Mouse (Mus musculus): ENCODE data around the gene Xylb. TPM values are rescaled to one million over a fixed set of nuclear protein-coding genes. Genes with fewer than 3 reads are reported as not detected.

Xylb gene
- polyA plus RNA-seq (2012; rRNA removed), result 449 and 451 TPM in 2 replicates

DNA sequence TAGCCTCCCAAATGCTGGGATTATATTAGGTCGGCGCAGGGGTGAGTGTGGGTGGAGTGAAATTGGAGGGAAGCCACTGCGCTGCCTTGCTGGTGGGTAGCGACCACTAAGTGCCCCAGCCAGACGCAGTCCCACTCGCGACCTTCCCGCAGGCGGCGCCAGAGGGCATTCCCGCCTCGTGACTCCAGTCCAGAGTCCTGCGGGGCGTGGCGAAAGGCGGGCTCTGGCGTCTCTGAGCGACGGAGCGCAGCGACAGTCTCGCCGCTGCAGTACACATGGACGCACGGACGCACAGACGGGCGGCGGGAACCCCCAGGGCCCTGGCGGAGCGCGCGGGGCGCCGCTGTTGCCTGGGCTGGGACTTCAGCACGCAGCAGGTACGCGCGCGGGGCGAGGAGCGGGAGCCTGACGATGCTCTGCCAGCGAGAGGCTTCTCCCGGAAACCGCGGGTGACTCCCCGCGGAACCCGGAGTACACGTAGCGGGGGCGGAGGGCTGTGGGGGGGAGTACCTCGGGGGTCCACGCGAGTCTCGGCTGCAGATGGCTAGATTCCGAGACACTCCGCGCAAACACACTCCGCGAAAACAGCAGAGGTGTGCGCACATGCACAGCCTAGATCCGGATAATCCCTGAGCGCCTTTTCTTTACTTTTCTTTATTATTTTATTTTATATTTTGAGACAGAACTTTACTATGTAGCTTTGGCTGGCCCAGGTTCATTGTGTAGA, at the start of gene Xylb:
Xylb (plus strand) TSS at position 51 of the 727 bp plus-strand sequence.
- Histone ChIP-seq H3K27ac (ENCODE audit: insufficient read depth, low read depth, low read length) (peak within 1 kb of the TSS; percentile 64), H3K27me3 (replicated peaks; ENCODE audit: control insufficient read depth, insufficient read depth, low read length) (no peaks in the 10 kb centered on the region), H3K4me1 (ENCODE audit: control insufficient read depth, insufficient read depth, low read length) (no peaks in the 10 kb centered on the region; the same call in 1 of the 2 replicates), H3K36me3 (ENCODE audit: control insufficient read depth, insufficient read depth, low read length) (no peaks in the 10 kb centered on the region; the same call in 1 of the 2 replicates), H3K4me3 (ENCODE audit: insufficient read depth, low read depth, low read length) (peak within 1 kb of the TSS; percentile 69)
- WGBS, result 2% methylated on average over 65 of the region's 65 CpGs
- peak; percentile 97 for DNase-seq
- peak; percentile 79 for TF ChIP-seq CTCF (conservative IDR thresholded peaks at IDR 0.05; ENCODE audit: insufficient read depth, insufficient read length, low read depth, low read length)
- TF ChIP-seq POLR2A (IDR thresholded peaks at IDR 0.05; ENCODE audit: low read depth, low read length), result peak; percentile 65

DNA sequence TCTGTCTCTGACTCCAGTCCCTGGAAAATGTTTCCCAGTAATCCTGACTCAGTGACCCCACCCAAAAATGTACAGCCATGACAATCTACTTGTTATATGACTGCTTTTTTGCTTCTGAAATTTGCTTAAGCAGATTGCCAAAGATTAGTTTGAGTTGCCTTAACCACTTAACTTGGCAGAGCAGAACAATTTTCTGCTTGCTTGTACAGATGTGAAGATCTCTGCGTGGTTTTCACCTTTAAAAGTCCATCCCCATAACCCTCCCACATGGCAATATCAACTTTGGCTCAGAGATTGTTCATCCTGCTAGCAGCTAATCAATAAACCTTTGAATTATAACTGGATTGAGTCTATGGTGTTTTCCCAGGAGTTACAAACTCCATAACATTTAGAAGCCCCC, 48.1 kb upstream of the Xylb start:
- 70% methylated on average over 1 of the region's 1 CpGs for WGBS
- Histone ChIP-seq H3K4me1 (ENCODE audit: control insufficient read depth, insufficient read depth, low read length) (peaks cover 4% of the 10 kb centered on the region; the same call in 1 of the 2 replicates), H3K4me3 (ENCODE audit: insufficient read depth, low read depth, low read length) (no peak overlapping the region), H3K27ac (ENCODE audit: insufficient read depth, low read depth, low read length) (no peak overlapping the region), H3K27me3 (replicated peaks; ENCODE audit: control insufficient read depth, insufficient read depth, low read length) (no peaks in the 10 kb centered on the region), H3K36me3 (ENCODE audit: control insufficient read depth, insufficient read depth, low read length) (no peaks in the 10 kb centered on the region)
- TF ChIP-seq POLR2A (IDR thresholded peaks at IDR 0.05; ENCODE audit: low read depth, low read length) (no peak), CTCF (conservative IDR thresholded peaks at IDR 0.05; ENCODE audit: insufficient read depth, insufficient read length, low read depth, low read length) (no peak)
- no peak for DNase-seq

DNA sequence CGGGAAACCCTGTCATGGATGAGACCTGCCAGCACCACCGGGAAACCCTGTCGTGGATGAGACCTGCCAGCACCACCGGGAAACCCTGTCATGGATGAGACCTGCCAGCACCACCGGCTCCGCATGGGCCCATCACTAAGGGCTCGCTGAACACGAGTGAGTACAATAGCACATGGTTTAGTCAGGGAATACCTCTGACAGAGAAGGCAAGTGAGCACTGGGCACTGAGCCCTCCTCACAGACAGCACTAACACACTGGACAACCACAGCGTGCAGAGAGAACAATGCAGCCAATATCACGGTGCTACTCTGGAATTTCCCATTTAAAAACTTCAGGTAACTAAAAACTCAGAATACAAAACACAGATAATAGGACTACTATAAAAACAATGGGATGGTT, 44.1 kb upstream of the Xylb start:
- no peak overlapping the region for H3K4me3 ChIP-seq (ENCODE audit: insufficient read depth, low read depth, low read length)
- H3K27ac ChIP-seq (ENCODE audit: insufficient read depth, low read depth, low read length), result no peak overlapping the region
- no peaks in the 10 kb centered on the region for H3K36me3 ChIP-seq (ENCODE audit: control insufficient read depth, insufficient read depth, low read length)
- 92% methylated on average over 10 of the region's 10 CpGs for WGBS
- H3K4me1 ChIP-seq (ENCODE audit: control insufficient read depth, insufficient read depth, low read length), result peaks cover 6% of the 10 kb centered on the region; the same call in 1 of the 2 replicates
- TF ChIP-seq POLR2A (IDR thresholded peaks at IDR 0.05; ENCODE audit: low read depth, low read length), result no peak
- TF ChIP-seq CTCF (conservative IDR thresholded peaks at IDR 0.05; ENCODE audit: insufficient read depth, insufficient read length, low read depth, low read length), result no peak
- DNase-seq, result no peak
- no peaks in the 10 kb centered on the region for H3K27me3 ChIP-seq (replicated peaks; ENCODE audit: control insufficient read depth, insufficient read depth, low read length)

DNA sequence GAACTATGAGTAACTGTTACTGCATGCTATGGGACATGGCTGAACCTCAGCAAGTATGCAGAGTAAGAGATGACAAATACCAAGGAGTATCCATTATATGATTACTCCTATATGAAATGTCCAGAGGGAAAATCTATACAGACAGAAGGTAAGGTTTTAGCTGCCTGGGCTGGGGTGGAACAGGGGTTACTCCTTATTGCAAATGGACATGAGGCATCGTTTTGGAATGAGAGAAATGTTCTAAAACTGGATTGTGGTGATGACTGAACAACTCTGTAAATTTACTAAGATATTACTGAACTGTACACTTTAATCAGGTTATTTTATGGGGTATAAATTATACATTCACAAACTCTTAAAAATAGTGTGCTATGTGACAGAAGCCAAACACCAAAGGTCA, 38.3 kb upstream of the Xylb start:
- DNase-seq, result no peak
- Histone ChIP-seq H3K4me3 (ENCODE audit: insufficient read depth, low read depth, low read length) (no peak overlapping the region), H3K36me3 (ENCODE audit: control insufficient read depth, insufficient read depth, low read length) (no peaks in the 10 kb centered on the region), H3K27me3 (replicated peaks; ENCODE audit: control insufficient read depth, insufficient read depth, low read length) (no peaks in the 10 kb centered on the region), H3K27ac (ENCODE audit: insufficient read depth, low read depth, low read length) (no peak overlapping the region), H3K4me1 (ENCODE audit: control insufficient read depth, insufficient read depth, low read length) (peaks cover 6% of the 10 kb centered on the region; the same call in 1 of the 2 replicates)
- TF ChIP-seq POLR2A (IDR thresholded peaks at IDR 0.05; ENCODE audit: low read depth, low read length) (no peak), CTCF (conservative IDR thresholded peaks at IDR 0.05; ENCODE audit: insufficient read depth, insufficient read length, low read depth, low read length) (no peak)
- 74% methylated on average over 1 of the region's 1 CpGs for WGBS

DNA sequence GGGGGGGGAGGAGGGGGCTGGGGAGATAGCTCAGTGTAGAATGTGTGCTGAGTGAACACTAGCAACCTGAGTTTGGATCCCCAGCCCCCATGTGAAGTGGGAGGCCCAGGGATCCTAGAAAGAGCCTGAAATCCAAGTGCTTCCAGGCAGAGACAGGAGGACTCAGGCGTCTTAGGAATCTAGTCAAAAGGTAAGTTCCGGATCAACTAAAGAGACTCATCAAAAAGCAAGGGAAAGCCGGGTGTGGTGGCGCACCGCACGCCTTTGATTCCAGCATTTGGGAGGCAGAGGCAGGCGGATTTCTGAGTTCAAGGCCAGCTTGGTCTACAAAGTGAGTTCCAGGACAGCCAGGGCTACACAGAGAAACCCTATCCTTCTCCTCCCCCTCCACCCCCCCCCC, 36.7 kb upstream of the Xylb start:
- 80% methylated on average over 7 of the region's 7 CpGs for WGBS
- no peak overlapping the region for H3K4me3 ChIP-seq (ENCODE audit: insufficient read depth, low read depth, low read length)
- TF ChIP-seq POLR2A (IDR thresholded peaks at IDR 0.05; ENCODE audit: low read depth, low read length) (no peak), CTCF (conservative IDR thresholded peaks at IDR 0.05; ENCODE audit: insufficient read depth, insufficient read length, low read depth, low read length) (no peak)
- peaks cover 4% of the 10 kb centered on the region; the same call in 1 of the 2 replicates for H3K4me1 ChIP-seq (ENCODE audit: control insufficient read depth, insufficient read depth, low read length)
- no peaks in the 10 kb centered on the region for H3K27me3 ChIP-seq (replicated peaks; ENCODE audit: control insufficient read depth, insufficient read depth, low read length)
- H3K36me3 ChIP-seq (ENCODE audit: control insufficient read depth, insufficient read depth, low read length), result no peaks in the 10 kb centered on the region
- H3K27ac ChIP-seq (ENCODE audit: insufficient read depth, low read depth, low read length), result no peak overlapping the region
- DNase-seq, result no peak

DNA sequence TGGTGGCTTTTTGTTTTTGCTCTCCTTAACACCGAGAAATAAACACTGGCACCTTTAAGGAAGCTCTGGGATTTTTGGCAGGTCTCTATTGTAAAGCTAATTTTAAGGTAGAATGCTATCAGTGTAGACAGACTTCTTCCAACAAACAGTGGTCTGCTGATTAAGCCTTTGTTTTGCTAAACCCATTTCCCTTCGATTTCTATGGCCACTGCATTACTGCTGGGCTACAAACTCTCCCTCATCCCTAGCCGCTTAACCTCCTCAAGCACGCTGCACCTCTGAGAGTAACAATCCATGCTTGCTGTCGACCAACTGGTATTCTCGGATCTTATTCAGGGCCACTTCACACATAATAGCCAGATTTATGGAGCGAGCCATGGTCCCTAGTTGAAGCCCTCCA, 36.2 kb upstream of the Xylb start:
- 13% methylated on average over 7 of the region's 7 CpGs for WGBS

DNA sequence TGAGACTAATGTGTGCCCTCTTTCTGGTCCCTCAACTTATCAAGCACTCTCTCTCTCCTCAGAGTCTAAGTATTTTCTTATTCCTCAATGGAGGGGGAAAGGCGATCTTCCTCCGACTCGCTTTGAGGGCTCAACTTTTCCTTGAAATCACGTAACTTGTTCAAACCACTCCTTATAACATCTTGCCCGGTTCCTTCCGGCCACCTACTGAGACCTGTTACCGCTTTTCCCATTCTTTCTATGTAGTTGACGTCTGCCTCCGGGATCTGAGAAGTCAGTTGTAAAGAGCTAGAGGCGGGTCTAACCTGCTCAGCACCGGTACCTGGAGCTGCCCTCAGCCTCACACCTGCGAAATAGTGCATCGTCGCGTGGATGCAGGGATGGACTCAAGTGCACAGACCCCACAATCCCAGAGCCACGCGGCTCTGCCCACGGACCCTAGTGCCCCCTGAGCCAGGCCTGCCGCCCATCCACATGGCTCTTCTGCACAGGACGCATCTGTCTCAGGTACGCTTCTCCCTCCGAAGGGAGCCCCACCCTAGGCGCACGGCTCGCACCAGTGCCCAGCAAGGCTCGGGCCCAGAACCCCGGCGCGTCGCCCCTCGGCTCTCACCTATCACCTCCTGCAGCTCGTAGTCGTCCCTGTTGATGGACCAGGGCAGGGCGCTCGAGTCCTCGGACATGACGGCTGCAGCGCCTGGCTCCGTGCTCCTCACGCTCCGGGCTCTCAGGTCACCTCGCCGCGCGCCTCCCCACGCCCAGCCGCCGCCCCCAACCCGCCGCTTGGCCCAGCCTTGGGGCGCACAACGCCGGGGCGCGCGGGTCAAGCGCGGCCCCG, 35.6 kb upstream of the Xylb start:
- Histone ChIP-seq H3K36me3 (ENCODE audit: control insufficient read depth, insufficient read depth, low read length) (no peaks in the 10 kb centered on the region), H3K27ac (ENCODE audit: insufficient read depth, low read depth, low read length) (peak overlapping the region; percentile 100), H3K4me3 (ENCODE audit: insufficient read depth, low read depth, low read length) (peak overlapping the region; percentile 72), H3K4me1 (ENCODE audit: control insufficient read depth, insufficient read depth, low read length) (peaks cover 6% of the 10 kb centered on the region; the same call in 1 of the 2 replicates), H3K27me3 (replicated peaks; ENCODE audit: control insufficient read depth, insufficient read depth, low read length) (no peaks in the 10 kb centered on the region)
- whole genome bisulfite sequencing, result under 1% methylated on average over 59 of the region's 59 CpGs
- DNase-seq, result peak; percentile 25
- TF ChIP-seq CTCF (conservative IDR thresholded peaks at IDR 0.05; ENCODE audit: insufficient read depth, insufficient read length, low read depth, low read length) (no peak), POLR2A (IDR thresholded peaks at IDR 0.05; ENCODE audit: low read depth, low read length) (no peak)

More for the DNA sequence above, 36.2 kb upstream of the Xylb start:
- Histone ChIP-seq H3K36me3 (ENCODE audit: control insufficient read depth, insufficient read depth, low read length) (no peaks in the 10 kb centered on the region), H3K27ac (ENCODE audit: insufficient read depth, low read depth, low read length) (no peak overlapping the region), H3K4me3 (ENCODE audit: insufficient read depth, low read depth, low read length) (peak overlapping the region; percentile 72), H3K27me3 (replicated peaks; ENCODE audit: control insufficient read depth, insufficient read depth, low read length) (no peaks in the 10 kb centered on the region), H3K4me1 (ENCODE audit: control insufficient read depth, insufficient read depth, low read length) (peaks cover 4% of the 10 kb centered on the region; the same call in 1 of the 2 replicates)
- no peak for DNase-seq
- no peak for TF ChIP-seq POLR2A (IDR thresholded peaks at IDR 0.05; ENCODE audit: low read depth, low read length)
- TF ChIP-seq CTCF (conservative IDR thresholded peaks at IDR 0.05; ENCODE audit: insufficient read depth, insufficient read length, low read depth, low read length), result no peak
